Mouse (Mus musculus) G1E (cell line): Measurements from ENCODE around the gene Fezf2.

Source experiments
- CTCF ChIP-seq: IDR thresholded peaks from 2 replicates; pipeline ENCODE4 v1.5.1; 2012; ENCODE audit warnings: low read depth, low read length, inconsistent platforms, mixed read lengths
- GATA1 ChIP-seq: IDR thresholded peaks from 2 replicates; pipeline ENCODE4 v1.6.1; 2012; ENCODE audit warnings: borderline replicate concordance, low read length, inconsistent platforms, mixed read lengths

- TF ChIP-seq CTCF (no peak), GATA1 (no peak)
Measured at GRCm38 (mm10) chr14:12393271-12393861, 45.4 kb upstream of the Fezf2 start.
